Mouse (Mus musculus): Measurements from ENCODE around the gene Lgals3.
A peak's percentile ranks its signal among the peaks of the same experiment; 100 is the strongest.

Gene Lgals3

GRCm38 (mm10) chr14:47369741-47370140, 2.2 kb downstream of the Lgals3 start:
- DNase-seq (ENCODE audit: low read depth, low spot score): no peak

DNA sequence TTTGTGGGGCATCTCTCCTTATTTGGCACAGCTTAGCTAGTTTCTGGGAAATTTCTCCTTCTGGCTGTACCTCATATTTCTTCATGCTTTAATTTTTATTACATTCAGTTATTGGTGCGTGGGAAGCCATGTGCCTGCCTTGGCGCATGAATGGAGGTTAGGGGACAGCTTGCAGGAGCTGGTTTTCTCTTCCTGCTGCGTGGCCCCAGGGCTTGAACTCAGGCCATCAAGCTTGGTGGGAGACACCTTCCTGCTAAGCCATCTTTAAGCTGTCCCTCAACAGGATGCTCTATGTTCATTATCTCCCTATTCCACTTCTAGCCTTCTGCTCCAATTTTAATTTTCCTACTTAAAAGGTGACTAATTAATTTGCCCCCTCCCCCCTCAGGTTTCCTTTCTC, 3.2 kb downstream of the Lgals3 start:
- no peak for DNase-seq (ENCODE audit: low read depth, low spot score)

GRCm38 (mm10) chr14:47371689-47372088, 4.1 kb downstream of the Lgals3 start:
- DNase-seq (ENCODE audit: low read depth, low spot score): no peak

GRCm38 (mm10) chr14:47373728-47374678, 6.5 kb downstream of the Lgals3 start:
- DNase-seq (ENCODE audit: low read depth, low spot score): no peak

DNA sequence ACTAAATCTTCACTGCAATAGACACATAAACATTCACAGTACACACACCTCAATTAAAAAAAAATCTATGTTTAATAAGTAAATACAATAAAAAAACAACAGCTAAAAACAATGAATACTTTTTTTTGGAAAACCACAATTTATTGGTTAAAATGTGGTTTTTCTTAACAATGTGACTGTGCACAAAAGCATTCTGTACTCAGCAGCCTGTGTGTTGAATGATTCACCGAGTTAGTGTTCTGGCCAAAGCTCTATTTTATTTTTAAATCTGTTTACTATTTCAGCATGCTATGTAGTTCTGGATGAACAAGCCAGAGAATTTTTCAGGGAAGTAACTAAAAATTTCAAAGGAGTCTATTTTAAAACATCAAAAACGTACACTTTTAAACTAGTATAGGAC, 9.0 kb downstream of the Lgals3 start:
- no peak for DNase-seq (ENCODE audit: low read depth, low spot score)

- no peak for DNase-seq (ENCODE audit: low read depth, low spot score)
Observed at GRCm38 (mm10) chr14:47378336-47378735, 10.8 kb downstream of the Lgals3 start.

- DNase-seq (ENCODE audit: low read depth, low spot score): no peak
Observed at GRCm38 (mm10) chr14:47383911-47384310, 16.4 kb downstream of the Lgals3 start.

DNA sequence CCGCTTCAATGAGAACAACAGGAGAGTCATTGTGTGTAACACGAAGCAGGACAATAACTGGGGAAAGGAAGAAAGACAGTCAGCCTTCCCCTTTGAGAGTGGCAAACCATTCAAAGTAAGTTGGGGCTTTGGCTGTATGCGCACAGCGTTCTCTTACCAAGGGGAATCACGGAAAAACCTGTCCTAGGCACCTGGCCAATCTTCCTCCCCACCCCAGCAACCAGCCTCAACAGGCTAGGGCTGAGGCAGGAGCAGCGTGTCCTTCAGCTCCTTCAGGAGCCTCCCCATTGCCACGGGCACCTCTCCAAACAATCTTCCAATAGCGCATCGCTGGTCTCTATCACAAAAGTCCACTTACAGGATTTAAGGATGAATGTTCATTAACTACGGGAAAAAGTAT, 17.1 kb downstream of the Lgals3 start:
- DNase-seq (ENCODE audit: low read depth, low spot score): no peak

DNA sequence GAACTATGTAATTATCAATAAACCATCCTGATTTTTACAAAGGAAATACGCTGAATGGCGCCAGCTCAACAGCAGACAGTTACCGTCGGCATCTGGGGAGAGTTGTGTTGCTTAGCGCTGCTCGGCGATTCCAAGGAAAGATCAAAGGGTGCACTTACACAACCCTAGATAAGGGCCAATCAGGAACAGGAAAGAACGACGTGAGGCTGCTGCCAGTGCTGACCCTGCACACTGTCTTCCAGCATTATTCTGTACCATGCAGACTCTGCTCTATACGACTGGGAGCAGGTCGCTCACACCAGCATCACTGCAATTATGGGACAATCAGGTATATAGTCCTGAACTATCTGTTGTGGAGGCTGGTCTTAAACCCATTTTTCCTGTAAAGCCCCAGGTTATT, 18.6 kb downstream of the Lgals3 start:
- DNase-seq (ENCODE audit: low read depth, low spot score): no peak

DNA sequence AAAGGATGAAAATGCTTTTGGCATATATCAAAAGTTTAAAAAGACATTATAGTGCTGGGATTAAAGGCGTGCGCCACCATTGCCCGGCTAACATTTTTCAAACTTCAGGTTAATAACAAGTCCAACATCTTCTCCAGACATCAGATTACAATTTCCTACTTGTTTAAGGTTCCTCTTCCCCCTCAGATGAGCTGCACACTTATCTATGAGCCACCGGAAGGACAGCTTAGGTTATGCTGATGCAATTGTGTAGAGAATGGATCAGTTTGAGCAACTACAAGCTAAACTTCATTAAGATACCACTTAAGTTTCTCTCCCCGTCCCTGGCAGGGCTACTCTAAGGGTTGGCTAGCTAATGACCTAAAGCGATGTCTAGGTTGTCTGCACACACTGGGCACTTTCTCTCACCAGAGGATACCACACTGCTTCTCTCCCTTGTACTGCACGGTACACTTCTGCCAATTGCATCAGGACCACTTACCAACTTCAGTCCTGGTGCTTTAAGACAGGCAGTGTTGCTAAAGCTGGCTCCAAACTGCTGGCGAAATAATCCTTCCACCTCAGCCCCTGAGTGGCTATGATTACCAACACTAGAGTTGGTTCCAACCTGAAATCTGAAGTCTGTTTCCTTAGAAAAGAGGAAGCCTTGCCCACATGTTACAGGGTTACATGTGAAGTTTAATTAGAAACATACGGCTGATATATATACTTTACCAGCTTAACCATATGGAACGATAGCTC, 26.0 kb downstream of the Lgals3 start:
- no peak for DNase-seq (ENCODE audit: low read depth, low spot score)

DNA sequence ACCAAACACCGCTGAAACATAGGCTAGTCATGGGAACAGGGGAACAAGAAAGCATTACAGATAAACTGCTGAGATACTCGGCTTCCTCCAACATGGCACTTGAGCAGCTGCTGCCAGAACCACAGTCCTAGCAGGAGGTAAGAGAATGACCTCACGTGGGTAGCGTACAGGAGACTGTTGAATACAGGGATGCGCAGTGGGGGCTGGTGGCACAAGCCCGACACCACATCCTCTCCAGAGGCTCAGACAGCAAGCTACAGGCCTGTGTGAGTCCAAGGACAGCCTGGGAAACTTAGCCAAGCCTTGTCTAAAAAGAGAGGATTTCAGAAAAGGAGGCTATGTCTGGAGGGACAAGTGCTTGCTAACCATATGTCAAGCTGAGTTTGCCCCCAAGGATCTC, 27.5 kb downstream of the Lgals3 start:
- no peak for DNase-seq (ENCODE audit: low read depth, low spot score)

DNA sequence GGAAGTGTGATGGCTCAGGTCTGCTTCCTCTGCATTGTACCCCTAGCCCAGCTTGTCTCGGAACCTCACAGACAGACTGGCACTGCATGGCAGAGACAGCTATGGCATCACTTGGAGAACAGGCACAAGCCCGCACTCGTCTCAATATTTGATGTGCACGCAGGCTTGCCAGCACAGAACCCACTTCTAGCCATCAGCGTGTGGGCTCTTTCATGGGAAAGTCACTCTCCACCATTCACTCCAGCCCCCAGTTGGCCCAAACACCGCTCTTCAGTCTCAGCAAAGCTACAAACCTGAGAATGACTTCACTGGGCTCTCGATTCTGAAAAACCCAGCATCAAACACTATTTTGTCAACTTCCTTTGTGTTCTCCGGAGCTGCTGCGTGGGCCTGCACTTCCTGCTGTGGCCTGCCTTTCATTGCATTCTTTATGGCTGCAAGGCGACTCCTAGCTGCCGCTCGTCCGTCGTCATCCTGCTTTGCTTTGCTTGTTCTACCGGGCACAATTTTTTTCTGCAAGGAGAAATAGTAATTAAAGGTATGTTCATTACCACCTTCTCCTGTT, 28.0 kb downstream of the Lgals3 start:
- DNase-seq (ENCODE audit: low read depth, low spot score): no peak

GRCm38 (mm10) chr14:47396165-47396652, 28.7 kb downstream of the Lgals3 start:
- DNase-seq (ENCODE audit: low read depth, low spot score): peak; percentile 34

- no peak for DNase-seq (ENCODE audit: low read depth, low spot score)
Observed at GRCm38 (mm10) chr14:47402735-47403134, 35.2 kb downstream of the Lgals3 start.

DNA sequence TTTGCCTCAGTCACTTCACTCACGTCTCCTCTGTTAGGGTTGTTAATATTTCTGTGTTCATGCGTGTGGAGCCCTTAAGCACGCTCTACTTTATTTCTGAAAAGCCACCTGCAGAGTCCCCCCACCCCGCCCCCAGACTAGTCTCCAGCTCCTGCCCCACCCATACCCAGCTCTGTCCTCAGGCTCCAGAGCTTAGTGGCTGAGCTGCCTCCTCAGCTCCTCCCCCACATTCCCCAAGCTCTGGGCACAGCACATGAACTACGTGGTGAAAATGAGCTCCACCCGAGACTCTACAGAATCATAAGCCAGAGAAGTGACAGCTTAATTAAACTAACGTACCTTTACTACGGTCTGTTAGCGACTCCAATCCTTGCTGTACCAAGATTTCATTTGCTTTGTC, 38.4 kb downstream of the Lgals3 start:
- DNase-seq (ENCODE audit: low read depth, low spot score): no peak

GRCm38 (mm10) chr14:47417346-47417745, 49.8 kb downstream of the Lgals3 start:
- no peak for DNase-seq (ENCODE audit: low read depth, low spot score)

DNA sequence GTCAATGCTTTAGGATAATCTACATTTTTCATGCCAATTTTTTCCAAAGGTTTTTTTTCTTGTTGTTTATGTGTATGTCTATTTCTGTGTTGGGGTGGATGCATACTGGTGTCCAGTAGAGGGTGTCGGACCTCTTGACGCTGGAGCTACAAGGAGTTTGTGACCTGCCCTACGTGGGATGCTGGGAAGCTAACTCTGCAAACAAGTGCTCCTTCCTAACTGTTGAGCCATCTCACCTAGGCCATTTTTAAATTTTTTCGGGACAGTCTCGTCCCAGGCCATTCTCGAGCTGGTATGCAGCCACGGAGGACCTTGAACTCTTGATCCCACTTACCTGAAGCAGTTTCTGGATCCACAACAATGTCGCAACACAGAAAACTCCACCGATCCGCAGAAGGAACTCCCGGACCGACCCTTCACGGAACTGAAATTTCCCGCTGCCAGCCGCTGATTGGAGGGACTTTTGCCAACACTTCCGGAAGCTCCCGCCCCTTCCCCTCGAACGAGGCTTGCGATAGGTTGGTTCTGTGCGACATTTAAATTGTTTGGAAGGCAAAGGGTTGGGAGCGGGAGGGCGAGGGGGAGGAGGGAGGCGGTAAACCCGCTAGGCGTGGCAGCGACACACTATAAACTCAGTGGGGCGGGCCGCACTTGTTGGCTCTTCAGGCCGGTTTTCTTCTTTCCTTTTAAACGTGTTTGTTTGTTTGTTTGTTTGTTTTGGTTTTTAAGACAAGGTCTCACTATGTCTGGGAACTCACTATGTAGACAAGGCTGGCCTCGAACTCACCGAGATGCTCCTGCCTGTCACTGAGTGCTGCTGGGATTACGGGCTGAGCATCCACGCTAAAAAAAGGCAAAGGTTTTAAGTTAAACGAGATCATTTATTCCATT, 50.5 kb downstream of the Lgals3 start, which contains the start of gene Dlgap5:
Dlgap5 (minus strand) TSS at position 633 of the 891 bp plus-strand sequence.
- peak; percentile 83 for DNase-seq (ENCODE audit: low read depth, low spot score)

- DNase-seq (ENCODE audit: low read depth, low spot score): no peak
Observed at GRCm38 (mm10) chr14:47418666-47418991, 51.1 kb downstream of the Lgals3 start.

DNA sequence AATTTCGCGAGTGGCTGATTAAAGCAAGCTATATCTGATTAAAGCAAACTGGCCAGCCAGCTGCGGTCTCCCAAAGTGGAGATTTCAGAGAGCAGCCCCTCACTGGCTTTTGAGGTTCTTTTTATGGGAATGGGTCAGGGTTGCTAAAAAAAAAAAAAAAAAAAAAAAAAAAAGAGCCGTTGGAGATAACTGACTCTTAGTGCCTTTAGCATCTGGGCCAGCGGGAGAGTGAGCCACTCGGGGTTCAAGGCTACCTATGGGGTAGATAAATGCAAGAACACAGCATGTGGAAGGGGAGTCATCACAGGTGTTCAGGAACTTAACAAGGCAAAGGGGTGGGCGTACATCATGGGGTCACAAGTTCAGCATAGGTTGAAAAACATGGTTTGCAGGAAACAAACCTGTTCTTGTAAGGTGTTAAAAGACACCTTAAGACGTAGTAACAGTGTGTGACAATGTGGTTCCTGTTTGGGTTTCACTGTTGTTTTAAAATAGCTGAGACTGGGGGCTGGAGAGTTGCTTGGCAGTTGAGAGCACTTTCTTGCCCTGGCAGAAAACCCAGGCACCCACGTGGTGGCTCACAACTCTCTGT, 51.6 kb downstream of the Lgals3 start:
- DNase-seq (ENCODE audit: low read depth, low spot score): no peak

DNA sequence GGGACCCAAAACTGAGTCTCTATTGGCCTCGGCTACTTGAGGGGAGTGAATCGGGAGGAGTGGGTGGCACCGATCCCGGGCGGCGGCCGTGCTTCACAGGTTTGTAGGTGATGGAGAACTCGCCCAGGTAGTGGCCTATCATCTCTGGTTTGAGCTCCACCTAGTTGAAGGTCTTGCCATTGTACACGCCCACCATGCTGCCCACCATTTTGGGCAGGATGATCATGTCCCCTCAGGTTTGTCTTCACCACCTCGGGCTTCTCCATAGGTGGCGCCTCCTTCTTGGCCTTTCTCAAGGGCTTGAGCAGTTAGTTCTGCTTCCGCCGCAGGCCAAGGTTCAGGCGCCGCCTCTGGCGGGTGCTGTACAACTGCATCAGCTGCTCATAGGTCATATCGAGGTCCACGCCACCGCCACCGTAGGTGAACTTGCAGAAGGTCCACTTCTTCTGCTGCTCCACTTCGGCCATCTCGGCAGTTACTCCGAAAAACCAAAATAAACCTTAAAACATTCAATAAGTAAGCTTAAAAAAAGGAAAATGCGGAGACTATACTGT, 52.2 kb downstream of the Lgals3 start:
- DNase-seq (ENCODE audit: low read depth, low spot score): no peak

- no peak for DNase-seq (ENCODE audit: low read depth, low spot score)
Observed at GRCm38 (mm10) chr14:47421606-47422005, 54.1 kb downstream of the Lgals3 start.
